Mouse (Mus musculus): ENCODE results near the gene Plekhm3.

DNA sequence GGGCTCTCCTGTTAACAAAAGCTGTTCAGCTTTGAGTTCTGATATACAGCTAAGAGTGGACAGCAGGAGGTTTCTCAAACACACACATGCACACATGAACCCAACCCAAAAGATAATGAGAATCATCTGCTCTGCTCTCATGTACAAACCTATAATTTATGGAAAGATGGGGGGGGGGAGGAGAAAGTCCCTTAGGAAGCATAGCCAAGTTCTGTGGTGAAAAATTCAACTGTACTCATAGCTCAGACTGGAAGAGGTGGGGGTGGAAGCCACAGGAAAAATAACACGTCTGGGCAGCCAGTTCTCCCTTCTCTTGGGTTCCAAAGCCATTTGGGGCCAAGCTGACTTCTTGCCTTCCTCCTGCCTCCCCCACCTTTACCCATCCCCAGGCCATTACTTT lies 115.7 kb downstream of the Plekhm3 start:
- TF ChIP-seq CTCF (IDR thresholded peaks at IDR 0.05; ENCODE audit: control insufficient read depth, insufficient read depth, insufficient read length) = no peak
- no peak for TF ChIP-seq USF1 (IDR thresholded peaks at IDR 0.05; ENCODE audit: low read depth)
- TF ChIP-seq MAX (IDR thresholded peaks at IDR 0.05) = no peak

Data from C2C12 (cell line).